ENCODE assay signal across 15 mouse cellular contexts in the genomic region with DNA sequence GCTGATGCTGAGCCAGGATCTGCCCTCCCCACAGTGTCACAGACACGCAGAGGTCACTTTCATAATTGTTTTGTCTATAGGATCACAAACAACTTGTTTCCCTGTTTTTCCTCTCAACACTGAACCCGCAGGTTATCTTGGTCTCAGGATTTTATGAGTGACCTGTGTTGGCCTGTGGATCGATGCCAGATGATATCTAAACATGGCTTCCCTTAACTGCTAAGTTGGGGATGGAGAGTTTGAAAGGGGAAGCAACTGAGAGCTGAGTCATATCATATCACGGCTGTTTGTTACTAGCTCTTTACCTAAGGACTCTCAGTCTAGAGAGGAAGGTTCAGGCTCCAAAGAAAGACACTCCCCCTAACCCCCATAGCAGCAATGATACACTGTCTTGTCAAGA. TPM values are rescaled to one million over a fixed set of nuclear protein-coding genes. Genes with fewer than 3 reads are reported as not detected.
A peak's percentile ranks its signal among the peaks of the same experiment; 100 is the strongest.
DNase-seq lines count a peak whose midpoint lies in the region; ATAC-seq and TF ChIP-seq lines count a peak whose summit lies in the region.
"Had no signal": no experiment of that assay in that cellular context is flagged by ENCODE, and none has a peak within 500 bp of the region (broad histone marks: within the 10 kb centered on the region; RNA-seq: fewer than 3 reads in every experiment).

No protein-coding gene starts in this region.

- in situ Hi-C loops in CH12.LX (cut with MboI; ENCODE audit: low pct_ligation_motif_present, low pct_unique_long_range_greater_than_20kb, low sequenced_read_pairs): no loop called here

- WGBS in intestine, postnatal 0 days: 39% methylated on average over 4 of the region's 4 CpGs
- WGBS in intestine, embryonic 16.5 days: 53% methylated on average over 4 of the region's 4 CpGs
- WGBS in hindbrain, embryonic 11.5 days: 80% methylated on average over 4 of the region's 4 CpGs
- WGBS in neural tube, embryonic 12.5 days: 84% methylated on average over 4 of the region's 4 CpGs
- 84% methylated on average over 4 of the region's 4 CpGs for WGBS in midbrain, embryonic 14.5 days

- dilution Hi-C loops in CH12.LX (cut with MboI; ENCODE audit: extremely low pct_ligation_motif_present, extremely low pct_unique_long_range_greater_than_20kb, low sequenced_read_pairs): no loop called here

- H3K27ac ChIP-seq in intestine, postnatal 0 days (ENCODE audit: low read depth, low read length): peak overlapping the region; percentile 41; the same call in 1 of the 2 replicates
- H3K27ac ChIP-seq in intestine, embryonic 16.5 days (ENCODE audit: low read length): no peak overlapping the region
- no peak overlapping the region for H3K27ac ChIP-seq in CH12.LX (ENCODE audit: insufficient read depth, low read depth)
- H3K27ac ChIP-seq in hindbrain, embryonic 11.5 days (ENCODE audit: low read depth, low read length): peak overlapping the region; percentile 91
- peak overlapping the region; percentile 72 for H3K27ac ChIP-seq in neural tube, embryonic 12.5 days
- H3K27ac ChIP-seq in midbrain, embryonic 14.5 days (replicated peaks; ENCODE audit: low read depth, low read length): no peak overlapping the region
- H3K27ac ChIP-seq: embryonic facial prominence, embryonic 13.5 days; liver, embryonic 14.5 days; macrophage had no signal

- no peak for ATAC-seq in intestine, postnatal 0 days
- ATAC-seq in intestine, embryonic 16.5 days: no peak
- ATAC-seq in hindbrain, embryonic 11.5 days (ENCODE audit: low FRiP score): no peak
- ATAC-seq in neural tube, embryonic 12.5 days (ENCODE audit: low FRiP score, low read depth): no peak
- no peak for ATAC-seq in midbrain, embryonic 14.5 days (ENCODE audit: low FRiP score, low TSS enrichment)

- no peaks in the 10 kb centered on the region; the same call in 1 of the 2 replicates for H3K36me3 ChIP-seq in intestine, postnatal 0 days (ENCODE audit: control insufficient read depth, insufficient read depth)
- no peaks in the 10 kb centered on the region for H3K36me3 ChIP-seq in intestine, embryonic 16.5 days (ENCODE audit: control insufficient read depth, insufficient read depth, low read length)
- H3K36me3 ChIP-seq in CH12.LX (replicated peaks in 1 of 2; ENCODE audit: control insufficient read depth in 1 of 2, insufficient read depth in 1 of 2, low read length in 1 of 2): peaks cover 0 to 5% of the 10 kb centered on the region in 2 experiments
- no peaks in the 10 kb centered on the region for H3K36me3 ChIP-seq in hindbrain, embryonic 11.5 days (ENCODE audit: control insufficient read depth, insufficient read depth, low read length)
- H3K36me3 ChIP-seq in neural tube, embryonic 12.5 days: no peaks in the 10 kb centered on the region
- H3K36me3 ChIP-seq in midbrain, embryonic 14.5 days (ENCODE audit: control insufficient read depth, insufficient read depth, low read length): no peaks in the 10 kb centered on the region

- H3K4me3 ChIP-seq in intestine, postnatal 0 days (ENCODE audit: low read depth, low read length): no peak overlapping the region
- H3K4me3 ChIP-seq in intestine, embryonic 16.5 days (ENCODE audit: low read length): no peak overlapping the region
- H3K4me3 ChIP-seq in CH12.LX (replicated peaks in 1 of 3; ENCODE audit: low read depth in 2 of 3, low read length in 2 of 3, poor library complexity in 1 of 3): no peak overlapping the region
- H3K4me3 ChIP-seq in hindbrain, embryonic 11.5 days (ENCODE audit: low read depth, low read length): no peak overlapping the region
- no peak overlapping the region for H3K4me3 ChIP-seq in neural tube, embryonic 12.5 days
- H3K4me3 ChIP-seq in midbrain, embryonic 14.5 days (replicated peaks; ENCODE audit: low read depth, low read length): no peak overlapping the region
- H3K4me3 ChIP-seq: embryonic facial prominence, embryonic 13.5 days; myocyte had no signal

- no peak overlapping the region for H3K9ac ChIP-seq in intestine, postnatal 0 days (ENCODE audit: low read depth, low read length)
- H3K9ac ChIP-seq in intestine, embryonic 16.5 days (ENCODE audit: low read depth, low read length): no peak overlapping the region
- no peak overlapping the region for H3K9ac ChIP-seq in CH12.LX (ENCODE audit: insufficient read depth, low read depth)
- H3K9ac ChIP-seq in hindbrain, embryonic 11.5 days (ENCODE audit: low read depth, low read length): no peak overlapping the region
- H3K9ac ChIP-seq in neural tube, embryonic 12.5 days: no peak overlapping the region; the same call in 1 of the 2 replicates
- no peak overlapping the region for H3K9ac ChIP-seq in midbrain, embryonic 14.5 days (replicated peaks; ENCODE audit: low read length)
- H3K9ac ChIP-seq: liver, embryonic 14.5 days had no signal

- TF ChIP-seq CTCF in intestine, postnatal 0 days (IDR thresholded peaks at IDR 0.05; ENCODE audit: low read depth): no peak
- TF ChIP-seq CTCF in CH12.LX (conservative IDR thresholded peaks at IDR 0.05 in 1 of 2, IDR thresholded peaks at IDR 0.05 in 1 of 2; ENCODE audit: low read depth in 2 of 2, low read length in 2 of 2): no peak

- no peaks in the 10 kb centered on the region for H3K9me3 ChIP-seq in intestine, postnatal 0 days (ENCODE audit: control insufficient read depth)
- no peaks in the 10 kb centered on the region for H3K9me3 ChIP-seq in intestine, embryonic 16.5 days (ENCODE audit: control insufficient read depth, low read length)
- no peaks in the 10 kb centered on the region for H3K9me3 ChIP-seq in CH12.LX (replicated peaks; ENCODE audit: low read length)
- H3K9me3 ChIP-seq in hindbrain, embryonic 11.5 days (ENCODE audit: control insufficient read depth, low read length): no peaks in the 10 kb centered on the region
- H3K9me3 ChIP-seq in neural tube, embryonic 12.5 days: no peaks in the 10 kb centered on the region
- H3K9me3 ChIP-seq in midbrain, embryonic 14.5 days (ENCODE audit: control insufficient read depth, low read length): no peaks in the 10 kb centered on the region
- H3K9me3 ChIP-seq: embryonic facial prominence, embryonic 13.5 days had no signal

- no peak for TF ChIP-seq POLR2A in CH12.LX (IDR thresholded peaks at IDR 0.05; ENCODE audit: low read depth, low read length)

- H3K79me2 ChIP-seq in CH12.LX (replicated peaks; ENCODE audit: control insufficient read depth, extremely low read depth, insufficient read depth, poor library complexity, severe bottlenecking): no peaks in the 10 kb centered on the region

- TF ChIP-seq EP300 in CH12.LX (IDR thresholded peaks at IDR 0.05; ENCODE audit: low read length): peak; percentile 47; the same call in 1 of the 2 replicates

- peaks cover 22% of the 10 kb centered on the region; the same call in 1 of the 2 replicates for H3K4me1 ChIP-seq in intestine, postnatal 0 days (replicated peaks; ENCODE audit: control insufficient read depth, insufficient read depth, low read length)
- H3K4me1 ChIP-seq in intestine, embryonic 16.5 days (ENCODE audit: control insufficient read depth, insufficient read depth, low read length): peaks cover 26% of the 10 kb centered on the region
- H3K4me1 ChIP-seq in CH12.LX (ENCODE audit: control insufficient read depth in 1 of 2, insufficient read depth in 2 of 2): peaks cover 14 to 47% of the 10 kb centered on the region in 2 experiments
- H3K4me1 ChIP-seq in hindbrain, embryonic 11.5 days (replicated peaks; ENCODE audit: control insufficient read depth, insufficient read depth, low read length): peaks cover 20% of the 10 kb centered on the region
- peaks cover 89% of the 10 kb centered on the region for H3K4me1 ChIP-seq in neural tube, embryonic 12.5 days
- peaks cover 63% of the 10 kb centered on the region for H3K4me1 ChIP-seq in midbrain, embryonic 14.5 days (ENCODE audit: control insufficient read depth, insufficient read depth, low read length)

- peak; percentile 69 for DNase-seq in CH12.LX (ENCODE audit: extremely low read depth)
- DNase-seq in hindbrain, embryonic 11.5 days (ENCODE audit: low spot score): no peak
- DNase-seq in midbrain, embryonic 14.5 days: no peak
- no peak for DNase-seq in adrenal gland, adult (ENCODE audit: inconsistent age in 2 of 2, low spot score in 1 of 2)
- DNase-seq: adrenal gland, adult 8-10 months; cerebellum, postnatal 25 days; gastrocnemius, postnatal 36 days; thymus, adult 2 months had no signal

- no peak for TF ChIP-seq RAD21 in CH12.LX (IDR thresholded peaks at IDR 0.05; ENCODE audit: low read depth, low read length)

- no peaks in the 10 kb centered on the region for H3K27me3 ChIP-seq in intestine, postnatal 0 days (replicated peaks; ENCODE audit: control insufficient read depth, insufficient read depth, low read length)
- H3K27me3 ChIP-seq in intestine, embryonic 16.5 days (replicated peaks; ENCODE audit: control insufficient read depth, insufficient read depth, low read length): no peaks in the 10 kb centered on the region
- no peaks in the 10 kb centered on the region for H3K27me3 ChIP-seq in CH12.LX (replicated peaks)
- H3K27me3 ChIP-seq in hindbrain, embryonic 11.5 days (ENCODE audit: control insufficient read depth, insufficient read depth, low read length): no peaks in the 10 kb centered on the region
- H3K27me3 ChIP-seq in neural tube, embryonic 12.5 days (replicated peaks): no peaks in the 10 kb centered on the region; the same call in 1 of the 2 replicates
- no peaks in the 10 kb centered on the region for H3K27me3 ChIP-seq in midbrain, embryonic 14.5 days (ENCODE audit: control insufficient read depth, insufficient read depth, low read length)
- H3K27me3 ChIP-seq: embryonic facial prominence, embryonic 13.5 days had no signal

- H3K4me2 ChIP-seq in intestine, postnatal 0 days (replicated peaks; ENCODE audit: low read depth): no peak overlapping the region
- H3K4me2 ChIP-seq in intestine, embryonic 16.5 days (ENCODE audit: low read depth, low read length): no peak overlapping the region
- no peak overlapping the region for H3K4me2 ChIP-seq in CH12.LX (ENCODE audit: insufficient read depth, low read depth, poor library complexity, severe bottlenecking)
- H3K4me2 ChIP-seq in hindbrain, embryonic 11.5 days (replicated peaks; ENCODE audit: low read depth, low read length): no peak overlapping the region
- H3K4me2 ChIP-seq in neural tube, embryonic 12.5 days (replicated peaks): peak overlapping the region; percentile 32
- no peak overlapping the region for H3K4me2 ChIP-seq in midbrain, embryonic 14.5 days (ENCODE audit: low read length)
- H3K4me2 ChIP-seq: embryonic facial prominence, embryonic 13.5 days had no signal

TF ChIP-seq in CH12.LX, 34 proteins besides CTCF, POLR2A, EP300 and RAD21 (continues in another document):
- TF ChIP-seq JUN (IDR thresholded peaks at IDR 0.05; ENCODE audit: insufficient read depth, low read depth, low read length): peak; percentile 18; the same call in 1 of the 2 replicates

RNA-seq across cellular contexts. Expression of gene Nectin1, which starts 11.7 kb away (rescaled TPM):
- 4.7 and 5.5 TPM in 2 replicates for polyA plus RNA-seq in intestine, postnatal 0 days (2015; fragmentation: Nextera tagmentation; extraction: Ambion mirVana)
- 3.2 and 3.3 TPM in 2 replicates for polyA plus RNA-seq in intestine, embryonic 16.5 days (2015; fragmentation: Nextera tagmentation; extraction: Ambion mirVana)
- total RNA-seq in CH12.LX (2012; rRNA removed): 1.6 and 1.9 TPM in 2 replicates
- total RNA-seq in CH12.LX (2014; rRNA removed): 0.09 and 0.26 TPM in 2 replicates
- polyA plus RNA-seq in CH12.LX (2012; ENCODE audit: insufficient read length, low read depth): 1.4 and 1.8 TPM in 2 replicates
- polyA plus RNA-seq in hindbrain, embryonic 11.5 days (2014; fragmentation: Nextera tagmentation; extraction: Ambion mirVana): 8.5 and 10.9 TPM in 2 replicates
- polyA plus RNA-seq in neural tube, embryonic 12.5 days (2016; fragmentation: Nextera tagmentation; extraction: Ambion mirVana): 15.2 and 15.5 TPM in 2 replicates
- polyA plus RNA-seq in midbrain, embryonic 14.5 days (2014; fragmentation: Nextera tagmentation; extraction: Ambion mirVana): 16.7 and 21.0 TPM in 2 replicates

Comparison
In these comparisons a context has a peak if more than half of its experiments do, and no peak if none do; other contexts are left out.
1. H3K27ac ChIP-seq: peak in intestine, postnatal 0 days (single experiment), hindbrain, embryonic 11.5 days (single experiment) and neural tube, embryonic 12.5 days (single experiment); none in intestine, embryonic 16.5 days (single experiment), CH12.LX (single experiment) and midbrain, embryonic 14.5 days (single experiment).